Comparison of ENCODE assay signal across 14 mouse cellular contexts in the genomic region with DNA sequence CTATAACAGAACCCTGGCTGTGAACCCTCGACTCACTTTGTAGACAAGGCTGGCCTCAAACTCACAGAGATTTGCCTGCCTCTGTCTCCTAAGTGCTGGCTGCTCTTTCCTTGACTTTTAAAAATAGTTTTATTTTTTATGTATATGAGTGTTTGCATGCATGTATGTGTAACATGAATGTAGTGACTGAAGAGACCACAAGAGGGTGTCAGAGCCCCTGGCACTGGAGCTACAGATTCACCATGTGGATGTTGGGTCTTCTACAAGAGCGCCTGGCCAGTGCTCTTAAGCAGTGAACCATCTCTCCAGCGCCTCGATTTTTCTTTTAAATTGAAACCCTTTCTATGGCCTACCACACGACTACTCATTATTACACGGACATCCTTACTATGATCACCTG. TPM values are rescaled to one million over a fixed set of nuclear protein-coding genes. Genes with fewer than 3 reads are reported as not detected.
DNase-seq lines count a peak whose midpoint lies in the region; ATAC-seq lines count a peak whose summit lies in the region.
"Had no signal": no experiment of that assay in that cellular context is flagged by ENCODE, and none has a peak within 500 bp of the region (broad histone marks: within the 10 kb centered on the region; RNA-seq: fewer than 3 reads in every experiment).

No protein-coding gene starts in this region.

- no peak overlapping the region for H3K4me2 ChIP-seq in liver, embryonic 11.5 days
- H3K4me2 ChIP-seq: limb, embryonic 15.5 days had no signal

- no peak for ATAC-seq in liver, embryonic 11.5 days (replicated peaks; ENCODE audit: low FRiP score)
- ATAC-seq in megakaryocyte progenitor cell, adult 5-6 weeks (replicated peaks; ENCODE audit: poor library complexity), result peak; percentile 83

- H3K27ac ChIP-seq in liver, embryonic 11.5 days (ENCODE audit: low read depth, low read length), result no peak overlapping the region
- H3K27ac ChIP-seq: forebrain, embryonic 10.5 days; limb, embryonic 15.5 days had no signal

- H3K27me3 ChIP-seq in liver, embryonic 11.5 days (replicated peaks; ENCODE audit: control insufficient read depth, insufficient read depth, low read length), result no peaks in the 10 kb centered on the region
- H3K27me3 ChIP-seq: limb, embryonic 15.5 days had no signal

- H3K9me3 ChIP-seq in liver, embryonic 11.5 days (ENCODE audit: control insufficient read depth, low read length), result no peaks in the 10 kb centered on the region
- H3K9me3 ChIP-seq: forebrain, embryonic 10.5 days; limb, embryonic 15.5 days had no signal

- H3K9ac ChIP-seq in liver, embryonic 11.5 days (ENCODE audit: low read depth, low read length), result no peak overlapping the region
- H3K9ac ChIP-seq: limb, embryonic 15.5 days had no signal

- H3K4me3 ChIP-seq in liver, embryonic 11.5 days (ENCODE audit: low read depth, low read length), result no peak overlapping the region
- H3K4me3 ChIP-seq: forebrain, embryonic 10.5 days; limb, embryonic 15.5 days had no signal

- H3K36me3 ChIP-seq in liver, embryonic 11.5 days (ENCODE audit: control insufficient read depth, insufficient read depth, low read length), result peaks cover 9% of the 10 kb centered on the region; the same call in 1 of the 2 replicates

- H3K4me1 ChIP-seq in liver, embryonic 11.5 days (replicated peaks; ENCODE audit: control insufficient read depth, insufficient read depth, low read length), result peaks cover 6% of the 10 kb centered on the region
- H3K4me1 ChIP-seq: forebrain, embryonic 10.5 days; limb, embryonic 15.5 days had no signal

- DNase-seq in embryo, embryonic 10.5 days (ENCODE audit: low spot score), result peak; percentile 6
- no peak for DNase-seq in embryo, embryonic 11 days
- DNase-seq in liver (peak; percentile 21), NIH3T3 (ENCODE audit: low read depth) (peak; percentile 28)
- DNase-seq in liver, embryonic 11.5 days (ENCODE audit: low spot score), result no peak
- DNase-seq in yolk sac, embryonic 10.5 days (ENCODE audit: low spot score), result no peak
- DNase-seq in right cerebral cortex, postnatal 4 days, result no peak
- DNase-seq: gastrocnemius, postnatal 36 days; heart, postnatal 36 days; kidney, adult 18-20 months; thymus, postnatal 14 days had no signal

- WGBS in liver, embryonic 11.5 days, result 86% methylated on average over 6 of the region's 6 CpGs

RNA-seq across cellular contexts. Expression of a gene that starts 18.9 kb away (rescaled TPM):
- polyA plus RNA-seq in liver, embryonic 11.5 days (2014; fragmentation: Nextera tagmentation; extraction: Ambion mirVana), result 62.5 and 72.1 TPM in 2 replicates
- total RNA-seq in megakaryocyte progenitor cell, adult 5-6 weeks (2015), result 40.2 and 45.4 TPM in 2 replicates
- total RNA-seq in megakaryocyte progenitor cell, adult 5-6 weeks (2017), result 70.1 and 77.7 TPM in 2 replicates

RNA-seq across cellular contexts. Expression of a gene that starts 57.3 kb away (rescaled TPM):
- 20.5 and 22.7 TPM in 2 replicates for polyA plus RNA-seq in liver, embryonic 11.5 days (2014; fragmentation: Nextera tagmentation; extraction: Ambion mirVana)
- 38.8 and 46.3 TPM in 2 replicates for total RNA-seq in megakaryocyte progenitor cell, adult 5-6 weeks (2015)
- total RNA-seq in megakaryocyte progenitor cell, adult 5-6 weeks (2017), result 16.2 and 19.1 TPM in 2 replicates

Comparison
In these comparisons a context has a peak if more than half of its experiments do, and no peak if none do; other contexts are left out.
1. DNase-seq: peak in embryo, embryonic 10.5 days (single experiment), liver (single experiment) and NIH3T3 (single experiment); none in embryo, embryonic 11 days (single experiment), liver, embryonic 11.5 days (single experiment), yolk sac, embryonic 10.5 days (single experiment) and right cerebral cortex, postnatal 4 days (single experiment).